Mouse (Mus musculus) adrenal gland, adult 18-20 months (tissue): Measurements from ENCODE around the gene Gli1. TPM values are rescaled to one million over a fixed set of nuclear protein-coding genes. Genes with fewer than 3 reads are reported as not detected.

Source experiments
- DNase-seq, 2 experiments: peaks; one replicate each; pipeline ENCODE4 v3.0.0; 2021 to 2022; ENCODE audit warnings: low spot score in 2 of 2
- long read RNA-seq, 2 experiments: library from polyadenylated mRNA; stranded (forward); transcript quantifications; one replicate each; pipeline ENCODE4 v2.0.0; 2021
- total RNA-seq, 2 experiments: library from RNA; stranded (reverse); gene quantifications; 1 replicate in 1 of 2; 2 replicates in 1 of 2; pipeline ENCODE4 v1.2.3; 2021

Gene Gli1
- 1 to 10 TPM; 3.3 to 4.1 TPM for total RNA-seq
- long read RNA-seq, experiment 1 = 0 reads
- long read RNA-seq, experiment 2 = 0 reads

GRCm38 (mm10) chr10:127341891-127342639 is at the start of gene Gli1:
TSS of gene Gli1 (minus strand) at chr10:127341974.
- DNase-seq = peak; percentile 85 to 86

- DNase-seq = no peak
Measured at GRCm38 (mm10) chr10:127381743-127382134, 40.0 kb upstream of the Gli1 start.

- DNase-seq = peak; percentile 67 to 73
Measured at GRCm38 (mm10) chr10:127380767-127381742, 39.3 kb upstream of the Gli1 start.

- peak; percentile 84 to 89 for DNase-seq
Measured at GRCm38 (mm10) chr10:127380251-127380691, 38.5 kb upstream of the Gli1 start, which contains the start of gene R3hdm2. TSS of gene R3hdm2 (plus strand) at chr10:127380327.

- DNase-seq = no peak
Measured at GRCm38 (mm10) chr10:127379654-127380053, 37.9 kb upstream of the Gli1 start.

- no peak for DNase-seq
Measured at GRCm38 (mm10) chr10:127377700-127378099, 35.9 kb upstream of the Gli1 start.

GRCm38 (mm10) chr10:127371023-127371422 is 29.2 kb upstream of the Gli1 start:
- no peak for DNase-seq

- DNase-seq = no peak
Measured at GRCm38 (mm10) chr10:127369834-127370820, 28.4 kb upstream of the Gli1 start, which contains the start of gene Inhbc. TSS of gene Inhbc (minus strand) at chr10:127370431.

- DNase-seq = no peak
Measured at GRCm38 (mm10) chr10:127368273-127368672, 26.5 kb upstream of the Gli1 start.

- DNase-seq = no peak
Measured at GRCm38 (mm10) chr10:127367116-127367515, 25.3 kb upstream of the Gli1 start.

- no peak for DNase-seq
Measured at GRCm38 (mm10) chr10:127360714-127361113, 18.9 kb upstream of the Gli1 start.

- no peak for DNase-seq
Measured at GRCm38 (mm10) chr10:127355336-127355735, 13.6 kb upstream of the Gli1 start.

GRCm38 (mm10) chr10:127353909-127354895 is 12.4 kb upstream of the Gli1 start, which contains the start of gene Inhbe:
TSS of gene Inhbe (minus strand) at chr10:127354411.
- DNase-seq = no peak

GRCm38 (mm10) chr10:127352766-127353165 is 11.0 kb upstream of the Gli1 start:
- no peak for DNase-seq

GRCm38 (mm10) chr10:127352187-127352586 is 10.4 kb upstream of the Gli1 start:
- DNase-seq = no peak

- no peak for DNase-seq
Measured at GRCm38 (mm10) chr10:127351719-127352118, 9.9 kb upstream of the Gli1 start.

- no peak for DNase-seq
Measured at GRCm38 (mm10) chr10:127351285-127351595, 9.5 kb upstream of the Gli1 start.

GRCm38 (mm10) chr10:127350594-127351284 is 9.0 kb upstream of the Gli1 start:
- DNase-seq = peak; percentile 51 to 62

- no peak for DNase-seq
Measured at GRCm38 (mm10) chr10:127349810-127350209, 8.0 kb upstream of the Gli1 start.
